Mouse (Mus musculus) MEL (cell line): ENCODE measurements at regions not wholly inside any gene's neighbourhood (a gene's known extent, or its start where the extent isn't known, plus 50 kb on each side); places are given as distances from the start of the nearest gene placed in this dataset.

ENCODE experiments used
- CTCF ChIP-seq, 3 experiments: IDR thresholded peaks in 2 of 3; conservative IDR thresholded peaks in 1 of 3; 2 replicates each; pipeline ENCODE4 v1.5.1; 2011 to 2012; ENCODE audit warnings: low read length in 3 of 3, low read depth in 2 of 3, mild to moderate bottlenecking in 2 of 3, improper control_type of control experiment in 1 of 3, inconsistent platforms in 1 of 3, mixed read lengths in 1 of 3, moderate library complexity in 1 of 3; ENCODE audit not compliant: control insufficient read depth in 1 of 3, insufficient read depth in 1 of 3, poor library complexity in 1 of 3, severe bottlenecking in 1 of 3
- MAZ ChIP-seq: IDR thresholded peaks from 2 replicates; pipeline ENCODE4 v1.6.1; 2012; ENCODE audit warnings: low read depth, mild to moderate bottlenecking, inconsistent platforms, low read length, improper control_type of control experiment

- no peak for TF ChIP-seq MAZ
- no peak for TF ChIP-seq CTCF (IDR thresholded peaks at IDR 0.05 in 2 of 3, conservative IDR thresholded peaks at IDR 0.05 in 1 of 3; ENCODE audit: control insufficient read depth in 1 of 3, insufficient read depth in 1 of 3, low read depth in 2 of 3, low read length in 3 of 3, poor library complexity in 1 of 3, severe bottlenecking in 1 of 3)
Observed at GRCm38 (mm10) chr14:111283681-111284461, 391.0 kb upstream of the Slitrk5 start.
